Mouse (Mus musculus) large intestine, adult 2 months (tissue): ENCODE measurements around the gene Sdf4. TPM values are rescaled to one million over a fixed set of nuclear protein-coding genes. Genes with fewer than 3 reads are reported as not detected.

Experiments used
- DNase-seq: peaks from one replicate; pipeline ENCODE4 v3.0.0-alpha.2; 2012; ENCODE audit warnings: low read depth, low spot score
- WGBS: fragments of 180-500 bp; shearing (Covaris S2); methylation state at CpG from one replicate; pipeline ENCODE4 v1.1.7; 2018; 5-methylcytosine and 5-hydroxymethylcytosine counted together
- polyA plus RNA-seq: library from polyadenylated mRNA; depleted of rRNA; stranded (reverse); fragments of >200 nt; gene quantifications from 2 replicates; pipeline ENCODE4 v1.2.3, GENCODE M21; 2012; rRNA removed

Gene Sdf4
- 77.4 and 77.7 TPM in 2 replicates for polyA plus RNA-seq

DNA sequence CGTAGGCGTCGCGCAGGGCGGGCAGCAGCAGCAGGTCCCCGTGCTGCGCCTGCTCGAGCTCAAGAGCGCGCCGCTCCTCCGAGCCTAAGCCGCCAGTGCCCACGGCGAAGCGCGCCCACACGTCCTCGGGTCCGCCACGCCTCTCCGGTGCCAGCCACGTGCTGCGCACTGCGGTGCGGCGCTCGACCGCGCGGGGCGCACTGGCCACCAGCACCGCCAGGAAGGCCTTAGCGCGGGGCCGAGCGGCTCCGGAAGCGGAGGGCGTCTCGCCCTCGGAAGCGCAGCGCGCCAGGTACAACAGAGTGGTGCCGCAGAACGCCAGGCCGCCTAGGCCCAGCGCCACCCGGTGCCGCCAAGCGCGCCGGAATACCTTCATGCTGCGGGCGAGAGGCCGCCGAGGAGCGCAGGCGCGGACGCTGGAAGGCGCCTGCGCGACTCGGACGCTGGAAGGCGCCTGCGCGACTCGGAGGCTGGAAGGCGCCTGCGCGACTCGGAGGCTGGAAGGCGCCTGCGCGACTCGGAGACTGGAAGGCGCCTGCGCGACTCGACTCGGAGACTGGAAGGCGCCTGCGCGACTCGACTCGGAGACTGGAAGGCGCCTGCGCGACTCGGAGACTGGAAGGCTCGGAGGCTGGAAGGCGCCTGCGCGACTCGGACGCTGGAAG is at the start of gene Sdf4, which contains the start of gene B3galt6:
Gene Sdf4, plus strand, starts transcription at position 632 of the 665 bp plus-strand sequence.
Gene B3galt6, minus strand, starts transcription at position 409 of the 665 bp plus-strand sequence.
- peak; percentile 61 for DNase-seq
- under 1% methylated on average over 99 of the region's 99 CpGs for WGBS

DNA sequence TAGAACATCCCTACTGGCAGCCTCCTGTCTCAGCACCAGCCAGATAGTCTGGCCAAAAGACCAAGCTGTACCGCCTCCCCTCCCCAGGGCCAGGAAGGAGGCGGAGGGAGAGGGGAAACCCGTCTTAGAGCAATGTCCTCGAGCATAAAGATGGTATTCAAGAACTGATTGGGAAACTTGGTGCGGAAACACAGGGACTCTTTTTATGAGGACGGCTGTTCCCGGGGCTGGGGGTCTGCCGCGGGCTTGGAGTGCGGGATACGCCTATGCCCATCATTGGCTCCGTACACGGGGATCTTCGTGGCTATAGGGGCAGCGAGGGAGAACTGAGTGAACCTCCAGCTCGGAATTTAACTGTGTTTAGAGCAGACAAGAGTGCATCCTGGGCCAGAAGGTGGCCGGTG is 49.6 kb upstream of the Sdf4 start:
- WGBS: 2% methylated on average over 17 of the region's 17 CpGs
- no peak for DNase-seq

DNA sequence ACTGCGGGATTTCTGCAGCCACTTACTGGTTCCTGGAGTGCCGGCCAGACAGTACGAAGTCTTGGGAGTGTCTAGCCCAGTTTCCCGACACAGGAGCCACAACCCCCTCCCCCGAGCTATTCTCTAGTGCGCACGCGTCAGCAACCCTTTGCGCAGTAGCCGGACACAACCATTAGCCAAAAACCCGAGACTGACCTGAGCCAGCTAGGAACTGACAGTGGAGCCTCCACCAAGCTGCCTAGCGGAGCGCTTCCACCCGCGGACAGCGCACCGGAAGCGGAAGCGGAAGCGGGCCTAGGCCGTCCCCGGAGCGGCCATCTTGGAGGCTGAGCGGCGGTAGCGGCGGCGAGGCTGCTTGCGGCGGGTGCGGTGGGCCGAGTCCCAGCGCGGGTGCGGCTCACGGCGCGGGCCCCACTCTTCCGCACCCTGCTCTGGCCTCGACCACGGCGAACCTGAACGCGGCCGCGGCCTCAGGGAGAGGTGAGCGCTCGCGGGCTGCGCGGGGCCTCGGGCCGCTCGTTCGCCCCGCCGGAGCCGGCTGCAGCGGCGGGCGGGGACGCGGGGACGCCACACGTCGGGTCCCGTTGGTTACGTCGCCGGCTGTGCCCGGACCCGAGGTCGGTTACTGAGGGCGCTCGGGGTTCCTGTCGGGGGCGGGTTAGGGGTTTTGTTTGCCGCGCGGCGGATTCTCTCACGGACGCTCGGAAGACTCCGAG is 49.0 kb upstream of the Sdf4 start, which contains the start of gene Ube2j2:
Gene Ube2j2, plus strand, starts transcription at position 298 of the 716 bp plus-strand sequence.
- peak; percentile 71 for DNase-seq
- under 1% methylated on average over 83 of the region's 85 CpGs for WGBS

DNA sequence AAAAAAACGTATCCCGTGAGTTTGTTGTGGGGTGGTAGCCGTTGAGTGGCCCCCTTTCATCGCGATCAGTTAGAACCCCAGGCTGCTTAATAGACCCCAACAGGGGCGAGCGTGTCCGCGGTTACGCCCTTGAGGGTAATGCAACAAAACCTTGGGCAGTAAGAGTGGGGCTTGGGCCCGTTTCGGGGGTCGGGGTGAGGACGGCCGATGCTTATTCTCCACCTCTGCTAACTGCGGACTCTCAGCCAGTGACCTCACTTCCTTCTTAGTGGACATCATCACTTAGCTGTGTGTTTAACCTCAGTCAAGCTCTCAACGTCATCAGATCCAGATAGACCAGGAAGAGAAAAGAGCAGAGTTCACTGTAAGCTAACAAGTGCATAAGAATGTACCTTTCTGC is 48.4 kb upstream of the Sdf4 start:
- peak; percentile 57 for DNase-seq
- under 1% methylated on average over 17 of the region's 17 CpGs for WGBS

DNA sequence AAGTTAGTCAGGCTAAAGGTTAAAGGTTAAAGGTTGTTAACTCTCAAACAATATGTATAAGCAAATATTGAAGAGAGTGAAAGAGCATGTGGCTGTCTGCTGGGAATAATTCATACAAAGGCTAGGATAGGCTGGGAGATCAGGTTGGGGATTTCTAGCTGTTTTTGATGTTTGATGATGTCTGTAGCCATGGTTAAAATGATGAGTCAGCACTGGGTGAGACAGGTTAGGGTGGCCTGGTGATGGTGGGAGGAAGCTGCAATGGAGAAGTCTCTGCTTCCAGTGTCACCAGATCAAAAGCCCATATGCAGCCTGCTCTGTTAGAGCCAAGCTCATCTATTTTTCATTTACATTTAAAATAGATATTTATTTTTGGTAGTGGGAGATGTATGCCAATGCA is 45.6 kb upstream of the Sdf4 start:
- DNase-seq: no peak

DNA sequence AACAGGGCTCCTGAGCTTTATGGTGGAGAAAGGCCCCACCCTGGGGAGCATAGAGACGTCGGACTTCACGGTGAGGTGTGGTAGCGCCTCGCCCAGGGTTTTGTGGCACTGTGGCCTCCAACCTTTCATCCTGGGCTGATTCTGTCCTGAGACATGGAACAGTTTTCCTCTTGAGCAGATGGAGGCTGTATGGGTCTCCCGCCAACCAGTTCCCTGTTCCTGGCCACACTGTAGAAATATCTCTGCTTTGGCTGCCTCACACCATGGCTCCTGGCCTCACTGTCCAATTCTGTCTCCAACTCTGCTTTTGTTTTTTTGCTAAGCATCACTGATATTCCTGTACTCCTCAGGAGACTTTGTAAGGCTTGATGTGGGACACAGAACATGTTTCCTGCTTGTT is 37.2 kb upstream of the Sdf4 start:
- DNase-seq: no peak
- WGBS: 57% methylated on average over 6 of the region's 6 CpGs

DNA sequence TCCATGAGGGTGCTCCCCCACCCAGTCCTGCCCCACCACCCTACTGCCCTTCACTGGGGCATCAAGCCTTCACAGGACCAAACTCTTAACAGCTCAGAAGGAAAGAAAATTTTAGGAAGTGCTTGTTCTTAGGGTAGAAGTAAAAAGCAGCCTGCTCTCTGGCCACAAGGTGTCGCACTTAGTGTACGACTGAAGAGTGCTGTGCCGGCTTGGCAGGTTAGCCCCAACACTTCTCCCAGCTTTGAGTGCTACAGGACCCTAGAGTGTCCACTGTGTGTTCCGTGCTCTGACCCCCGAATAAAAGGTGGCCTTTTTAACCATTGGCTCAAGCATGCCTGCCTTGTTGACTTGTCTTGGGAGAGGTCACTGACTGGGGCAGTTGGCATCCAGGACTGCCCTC is 33.4 kb upstream of the Sdf4 start:
- 2% methylated on average over 5 of the region's 5 CpGs for WGBS
- DNase-seq: no peak

DNA sequence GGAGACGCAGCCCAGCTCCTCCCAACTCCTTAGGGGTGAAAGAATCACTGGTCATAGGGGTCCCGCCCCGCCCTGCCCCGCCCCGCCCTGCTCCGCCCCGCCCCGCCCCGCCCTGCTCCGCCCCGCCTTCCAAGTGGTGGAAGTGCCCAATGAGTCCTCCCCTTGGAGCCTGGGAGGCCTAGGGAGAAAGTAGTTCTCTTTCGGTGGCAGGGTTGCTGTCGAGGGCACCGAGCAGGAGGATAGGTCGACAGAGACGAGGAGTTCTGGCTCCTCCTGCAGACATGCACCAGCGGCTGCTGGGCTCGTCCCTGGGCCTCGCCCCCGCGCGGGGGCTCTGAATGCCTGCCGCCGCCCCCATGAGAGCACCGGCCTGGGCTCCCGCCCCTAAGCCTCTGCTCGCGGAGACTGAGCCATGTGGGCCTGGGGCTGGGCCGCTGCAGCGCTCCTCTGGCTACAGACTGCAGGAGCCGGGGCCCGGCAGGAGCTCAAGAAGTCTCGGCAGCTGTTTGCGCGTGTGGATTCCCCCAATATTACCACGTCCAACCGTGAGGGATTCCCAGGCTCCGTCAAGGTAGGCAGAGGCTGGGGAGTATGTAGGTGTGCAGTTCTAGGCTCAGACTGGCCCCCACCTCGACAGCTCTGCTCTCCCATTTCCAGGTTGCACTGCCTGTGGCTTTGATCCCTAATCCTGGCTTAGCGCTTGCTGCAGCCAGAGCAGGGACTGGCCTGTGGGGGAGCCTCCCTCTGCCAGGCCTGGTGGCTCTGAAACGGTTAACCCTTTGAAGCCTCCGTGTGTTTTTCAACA is 30.3 kb upstream of the Sdf4 start, which contains the start of gene C1qtnf12:
Gene C1qtnf12, plus strand, starts transcription at position 152 of the 805 bp plus-strand sequence.
- DNase-seq: no peak
- WGBS: 2% methylated on average over 42 of the region's 42 CpGs

DNA sequence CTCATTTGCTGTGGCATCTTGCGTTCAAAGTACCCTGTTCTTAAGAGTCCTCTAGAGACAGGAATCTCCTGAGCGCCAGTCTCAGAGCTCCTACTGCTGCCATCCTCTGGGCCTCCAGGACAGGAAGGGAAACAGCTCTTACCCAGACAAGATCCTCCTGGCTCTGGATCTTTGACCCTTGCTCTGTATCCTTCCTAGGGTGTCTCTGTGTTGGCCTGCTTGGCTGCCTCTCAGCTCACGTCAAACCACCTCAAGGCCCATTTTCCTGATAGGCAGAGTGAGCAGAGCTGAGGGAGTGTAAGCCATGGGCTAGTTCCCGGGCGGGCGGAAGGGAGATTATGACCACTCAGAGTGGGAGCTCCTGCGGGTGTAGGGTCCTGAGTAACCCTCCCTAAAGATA is 29.6 kb upstream of the Sdf4 start:
- WGBS: 75% methylated on average over 7 of the region's 7 CpGs
- DNase-seq: no peak

DNA sequence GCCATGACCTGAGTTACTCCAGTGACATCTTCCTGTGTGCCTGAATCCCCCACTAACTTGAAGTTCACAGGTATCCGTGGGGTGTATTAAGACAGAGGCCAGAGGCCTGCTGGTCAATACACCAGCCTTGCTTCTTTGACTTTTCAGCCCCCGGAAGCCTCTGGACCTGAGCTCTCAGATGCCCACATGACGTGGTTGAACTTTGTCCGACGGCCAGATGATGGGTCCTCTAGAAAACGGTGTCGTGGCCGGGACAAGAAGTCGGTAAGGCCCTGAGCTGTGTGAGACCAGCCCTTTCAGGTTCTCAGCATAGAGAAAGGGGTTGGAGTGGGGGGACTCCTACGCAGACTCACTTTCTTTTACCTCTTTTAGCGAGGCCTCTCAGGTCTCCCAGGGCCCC is 28.3 kb upstream of the Sdf4 start:
- no peak for DNase-seq
- WGBS: 95% methylated on average over 11 of the region's 11 CpGs

DNA sequence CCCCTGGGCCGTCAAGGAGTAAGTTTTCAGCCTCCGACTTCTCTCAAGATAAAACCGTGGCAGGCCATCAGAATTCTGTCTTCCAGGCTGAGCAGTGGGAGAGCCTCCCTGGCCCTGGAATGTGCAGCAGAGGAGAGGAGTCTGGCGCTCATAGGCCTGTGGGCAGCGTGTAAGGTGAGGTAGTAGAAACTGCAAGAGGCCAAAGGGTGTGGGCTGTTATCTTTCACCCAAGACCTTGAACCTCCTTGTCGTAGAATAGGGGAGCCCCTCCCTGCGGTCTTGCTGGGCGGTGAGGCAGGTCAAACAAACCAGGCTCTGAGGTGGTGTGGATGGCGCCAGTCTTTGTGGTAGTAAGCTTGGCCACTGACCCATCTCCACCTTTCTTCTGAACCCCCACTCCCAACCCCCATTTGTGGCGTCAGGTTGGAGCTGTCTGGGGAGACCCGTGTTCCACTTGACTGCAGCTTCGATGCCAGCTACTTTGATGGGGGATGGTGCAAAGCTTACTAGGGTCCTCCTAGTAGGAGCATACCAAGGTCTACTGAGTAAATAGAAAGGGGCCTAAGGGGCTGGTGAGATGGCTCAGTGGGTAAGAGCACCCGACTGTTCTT is 23.5 kb upstream of the Sdf4 start:
- WGBS: 72% methylated on average over 13 of the region's 13 CpGs
- DNase-seq: no peak

DNA sequence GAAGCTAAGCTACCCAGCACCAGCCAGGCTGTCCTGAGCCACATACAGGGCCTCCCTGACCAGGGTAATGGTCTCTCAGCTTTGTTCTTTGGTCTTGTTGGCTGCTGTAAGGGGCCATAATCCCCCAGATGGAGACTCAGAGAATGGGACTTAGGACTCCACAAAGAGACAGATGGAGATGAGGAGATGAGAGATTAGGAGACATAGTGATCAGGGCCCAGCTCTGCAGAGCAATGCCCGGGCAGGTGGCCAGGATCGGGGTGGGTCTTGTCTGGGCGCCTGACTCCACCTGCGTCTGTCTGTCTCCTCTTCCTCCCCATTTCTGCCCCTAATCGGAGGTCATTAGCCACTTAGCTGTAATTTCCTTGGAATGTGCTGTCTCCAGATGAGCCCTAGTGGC is 22.4 kb upstream of the Sdf4 start:
- DNase-seq: no peak
- 56% methylated on average over 5 of the region's 5 CpGs for WGBS

DNA sequence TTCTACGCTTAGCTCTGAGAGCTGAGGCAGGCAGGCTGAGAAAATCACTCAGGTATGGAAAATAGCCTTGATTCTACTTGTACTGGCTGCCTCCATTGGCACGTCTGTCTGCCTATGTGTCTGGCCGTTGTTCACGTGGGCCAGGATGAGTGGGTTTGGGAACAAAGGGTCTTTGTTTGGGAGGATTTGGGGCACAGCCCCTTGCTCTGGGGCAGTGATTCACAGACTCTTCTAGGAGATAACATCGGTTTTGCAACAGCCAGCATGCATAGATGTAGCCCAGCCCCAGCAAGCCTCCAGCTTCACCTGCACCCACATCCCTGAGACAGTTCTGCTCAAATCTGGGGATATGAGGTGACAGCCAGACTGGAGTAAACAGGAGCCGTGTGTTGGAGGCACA is 20.0 kb upstream of the Sdf4 start:
- no peak for DNase-seq
- WGBS: 78% methylated on average over 6 of the region's 6 CpGs

DNA sequence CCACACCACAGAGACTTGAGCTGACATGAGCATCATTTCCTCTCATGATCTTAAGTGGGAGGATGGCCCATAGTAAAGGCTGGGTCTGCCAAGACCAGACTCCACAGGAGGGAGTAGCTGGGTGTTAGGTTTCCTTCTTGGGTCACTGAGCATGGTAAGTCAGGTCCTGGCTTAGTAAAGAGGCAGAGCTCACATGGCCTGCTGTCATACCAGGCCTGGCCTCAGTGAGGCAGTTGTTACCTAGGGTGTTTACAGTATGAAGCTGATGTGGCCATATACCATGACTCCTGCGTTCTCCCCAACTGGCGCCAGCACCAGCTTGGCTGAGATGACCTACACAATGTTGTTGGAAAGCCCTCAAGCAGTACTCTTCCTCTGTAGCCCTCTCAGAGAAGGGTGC is 19.4 kb upstream of the Sdf4 start:
- 63% methylated on average over 2 of the region's 2 CpGs for WGBS
- no peak for DNase-seq

DNA sequence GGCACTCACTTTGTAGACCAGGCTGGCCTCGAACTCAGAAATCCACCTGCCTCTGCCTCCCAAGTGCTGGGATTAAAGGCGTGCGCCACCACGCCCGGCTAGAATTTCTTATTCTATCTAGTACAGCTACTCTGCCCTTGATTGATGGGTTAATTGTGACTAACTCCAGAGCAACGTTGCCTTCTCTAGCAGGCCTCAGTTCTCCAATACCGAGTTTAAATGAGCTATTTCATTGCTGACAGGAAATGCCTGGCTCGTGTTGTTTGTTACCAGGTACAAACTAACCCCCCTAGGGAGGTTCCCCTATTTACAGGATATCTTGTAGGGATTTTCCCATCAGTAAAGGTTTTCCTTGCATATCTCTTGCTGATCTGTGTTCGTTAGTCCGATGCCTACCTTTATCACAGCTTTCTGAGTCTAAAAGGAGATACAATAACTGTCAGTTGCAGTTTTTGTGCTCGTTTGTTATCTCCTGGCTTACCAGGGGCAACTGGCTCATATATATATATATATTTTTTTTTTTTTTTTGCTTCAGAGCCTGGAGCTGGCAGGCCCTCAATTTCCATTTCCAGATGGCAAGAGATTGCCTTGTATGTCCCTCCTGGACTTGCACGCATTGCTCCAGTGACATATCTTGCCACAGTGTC is 11.1 kb upstream of the Sdf4 start:
- no peak for DNase-seq
- 72% methylated on average over 12 of the region's 12 CpGs for WGBS

DNA sequence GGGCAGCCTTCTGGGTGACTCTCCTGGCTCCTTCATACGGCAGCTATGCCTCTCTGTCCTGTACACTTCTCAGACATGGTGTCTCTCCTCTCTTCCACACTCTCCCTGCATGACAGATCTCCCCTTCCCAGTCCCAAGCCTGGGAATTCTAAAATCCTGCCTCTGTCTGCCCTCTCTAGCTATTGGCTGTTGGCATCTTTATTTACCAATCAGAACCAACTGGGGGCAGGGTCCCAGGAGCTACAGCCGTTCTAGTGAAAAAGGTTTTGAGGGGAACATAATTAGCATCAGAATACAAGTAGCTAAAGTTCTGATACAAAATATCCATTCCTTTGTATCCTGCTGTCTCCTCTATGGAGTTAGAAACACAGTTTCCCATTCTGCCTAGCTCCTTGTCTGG is 8.9 kb upstream of the Sdf4 start:
- WGBS: 15% methylated on average over 2 of the region's 2 CpGs
- no peak for DNase-seq

DNA sequence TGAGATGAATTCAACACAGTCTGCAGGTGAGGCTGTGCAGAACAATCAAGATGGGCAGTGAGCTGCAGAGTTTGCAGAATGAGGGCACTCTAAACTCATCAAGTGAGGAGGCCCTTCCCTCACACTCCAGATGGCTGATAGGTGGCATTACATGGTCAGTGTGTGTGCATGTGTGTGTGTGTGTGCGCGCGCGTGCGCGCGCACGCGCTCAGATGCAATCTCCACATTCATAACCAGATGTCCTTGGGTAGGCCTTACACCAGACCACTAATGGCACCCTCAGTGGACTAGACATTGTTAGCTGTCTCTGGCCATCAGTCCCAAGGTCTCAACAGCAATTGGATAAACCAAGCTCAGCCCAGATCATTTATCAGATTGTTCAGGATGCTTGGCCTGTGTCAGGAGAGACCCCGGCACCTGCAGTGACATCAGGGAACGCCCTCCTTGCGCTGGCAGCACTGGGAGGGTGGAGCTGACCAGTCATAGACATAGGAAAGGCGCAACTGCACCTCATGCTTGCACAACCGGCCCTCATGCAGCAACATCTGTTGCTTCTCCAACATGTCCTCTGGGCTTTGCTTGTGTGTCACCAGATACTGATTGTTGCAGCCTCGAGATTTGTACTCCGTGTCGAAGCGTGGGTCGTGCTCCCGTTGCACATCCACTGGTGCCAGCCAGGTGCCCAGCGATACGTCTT is 1.3 kb upstream of the Sdf4 start:
- WGBS: 60% methylated on average over 22 of the region's 22 CpGs
- no peak for DNase-seq

DNA sequence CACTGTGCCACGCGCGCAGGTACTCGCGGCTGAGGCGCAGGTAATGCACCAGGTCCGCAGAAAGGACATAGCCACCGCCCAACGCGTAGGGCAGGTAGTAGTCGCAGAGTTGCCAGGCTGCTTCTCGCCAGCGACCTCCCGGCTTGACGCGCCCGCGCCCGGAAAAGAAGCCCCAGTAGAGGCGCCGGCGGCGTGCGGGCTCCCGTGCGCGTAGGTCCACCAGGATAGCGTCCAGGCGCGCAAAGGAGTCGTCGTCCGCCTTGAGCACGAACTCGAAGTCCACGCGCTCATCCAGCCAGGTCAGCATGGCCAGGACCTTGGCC is 803 bp upstream of the Sdf4 start:
- 10% methylated on average over 37 of the region's 37 CpGs for WGBS
- no peak for DNase-seq

DNA sequence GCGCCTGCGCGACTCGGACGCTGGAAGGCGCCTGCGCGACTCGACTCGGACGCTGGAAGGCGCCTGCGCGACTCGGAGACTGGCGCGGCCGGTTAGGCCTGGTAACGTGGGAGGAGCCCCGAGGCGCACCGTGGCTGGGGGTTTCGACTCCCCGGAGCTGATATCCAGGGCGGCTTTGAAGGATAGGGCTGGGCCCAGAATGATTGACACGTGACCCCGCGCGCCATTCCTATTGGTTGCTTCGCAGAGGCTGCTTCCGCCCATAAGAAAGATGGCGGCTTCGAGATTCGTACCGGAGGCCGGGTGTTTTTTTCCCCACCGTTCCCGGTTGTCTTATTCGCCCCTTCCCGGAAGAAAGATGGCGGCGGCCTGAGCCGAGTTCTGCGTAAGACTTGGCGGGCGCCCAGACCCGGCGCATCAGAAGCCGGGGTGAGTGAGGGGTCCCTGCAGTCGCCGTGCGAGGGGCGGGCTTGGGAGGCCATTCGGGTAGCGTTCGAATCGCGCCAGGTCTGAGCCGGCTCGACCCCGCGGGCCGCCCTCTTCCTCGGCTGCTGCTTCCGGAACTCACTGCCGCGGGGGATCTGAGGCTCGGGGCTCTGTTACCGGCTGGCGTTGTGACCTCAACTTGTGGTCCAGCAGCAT is 355 bp downstream of the Sdf4 start:
- peak; percentile 73 for DNase-seq
- WGBS: under 1% methylated on average over 70 of the region's 70 CpGs
